Mouse (Mus musculus) intestine, postnatal 0 days (tissue): ENCODE measurements around the gene Wfdc8. TPM values are rescaled to one million over a fixed set of nuclear protein-coding genes. Genes with fewer than 3 reads are reported as not detected.
A peak's percentile ranks its signal among the peaks of the same experiment; 100 is the strongest.
"Not testable (repeated sequence)": the region's sequence is repeated elsewhere in the genome, so short reads cannot be mapped to it uniquely, and the experiment has no call there.

ENCODE experiments used
- ATAC-seq: fragments of 200-750 bp; cut with Nextera tagmentation; 2 replicates; pipeline ENCODE4 v1.8.0; 2017; ENCODE audit warnings: mild to moderate bottlenecking, moderate TSS enrichment, moderate library complexity
- H3K27ac ChIP-seq: fragments of 300-500 bp; sonication (generic); 2 replicates; pipeline ENCODE4 v1.5.1; 2014; ENCODE audit warnings: mild to moderate bottlenecking, low read depth, low read length, moderate library complexity
- H3K27me3 ChIP-seq: fragments of 300-500 bp; sonication (generic); replicated peaks from 2 replicates; pipeline ENCODE4 v1.6.1; 2014; ENCODE audit warnings: low read length, mixed read lengths; ENCODE audit not compliant: control insufficient read depth, insufficient read depth
- H3K36me3 ChIP-seq: fragments of 300-500 bp; sonication (generic); 2 replicates; pipeline ENCODE4 v1.6.1; 2014; ENCODE audit warnings: mild to moderate bottlenecking, moderate library complexity; ENCODE audit not compliant: control insufficient read depth, insufficient read depth
- H3K4me1 ChIP-seq: fragments of 300-500 bp; sonication (generic); replicated peaks from 2 replicates; pipeline ENCODE4 v1.6.1; 2014; ENCODE audit warnings: antibody characterized with exemption, low read length, mixed read lengths; ENCODE audit not compliant: control insufficient read depth, insufficient read depth
- H3K4me2 ChIP-seq: fragments of 300-500 bp; sonication (generic); replicated peaks from 2 replicates; pipeline ENCODE4 v1.6.1; 2014; ENCODE audit warnings: low read depth, mild to moderate bottlenecking, moderate library complexity
- H3K4me3 ChIP-seq: fragments of 300-500 bp; sonication (generic); 2 replicates; pipeline ENCODE4 v1.5.1; 2014; ENCODE audit warnings: low read depth, low read length
- H3K9ac ChIP-seq: fragments of 300-500 bp; sonication (generic); 2 replicates; pipeline ENCODE4 v1.6.1; 2014; ENCODE audit warnings: mild to moderate bottlenecking, low read depth, low read length
- H3K9me3 ChIP-seq: fragments of 300-500 bp; sonication (generic); 2 replicates; pipeline ENCODE4 v1.6.1; 2016; ENCODE audit warnings: mixed run types; ENCODE audit not compliant: control insufficient read depth
- CTCF ChIP-seq: sonication (generic); IDR thresholded peaks from 2 replicates; pipeline ENCODE4 v1.5.1; 2016; ENCODE audit warnings: low read depth, mild to moderate bottlenecking, control low read depth, antibody characterized with exemption, moderate library complexity
- WGBS: fragments of 180-500 bp; shearing (Covaris S2); extraction: QIAGEN DNeasy Blood & Tissue Kit; methylation state at CpG from one replicate; pipeline ENCODE4 v1.1.7; 2014; 5-methylcytosine and 5-hydroxymethylcytosine counted together
- polyA plus RNA-seq: library from polyadenylated mRNA; unstranded; fragments of >200 nt; fragmentation: Nextera tagmentation; extraction: Ambion mirVana; gene quantifications from 2 replicates; pipeline ENCODE4 v1.2.1, GENCODE M21; 2015

Gene Wfdc8
- polyA plus RNA-seq, 1 experiment from 2014 or later, result not detected

- Histone ChIP-seq H3K9ac (no peak overlapping the region), H3K4me3 (no peak overlapping the region), H3K27ac (no peak overlapping the region), H3K4me1 (no peaks in the 10 kb centered on the region), H3K9me3 (no peaks in the 10 kb centered on the region), H3K27me3 (no peaks in the 10 kb centered on the region), H3K4me2 (no peak overlapping the region), H3K36me3 (no peaks in the 10 kb centered on the region)
- peak; percentile 34; the same call in 1 of the 2 replicates for TF ChIP-seq CTCF
- ATAC-seq, result no peak
- 65% methylated on average over 3 of the region's 3 CpGs for WGBS
Measured at GRCm38 (mm10) chr2:164600179-164600578, 13.2 kb downstream of the Wfdc8 start.

GRCm38 (mm10) chr2:164593494-164593893, 19.9 kb downstream of the Wfdc8 start, which contains the start of gene Eppin:
Gene Eppin, minus strand, starts transcription at chr2:164593594.
- no peak within 1 kb of the TSS for H3K9ac ChIP-seq
- no peaks in the 10 kb centered on the region for H3K9me3 ChIP-seq
- no peaks in the 10 kb centered on the region for H3K4me1 ChIP-seq
- H3K36me3 ChIP-seq, result no peaks in the 10 kb centered on the region
- ATAC-seq, result no peak
- no peak within 1 kb of the TSS for H3K27ac ChIP-seq
- no peaks in the 10 kb centered on the region for H3K27me3 ChIP-seq
- TF ChIP-seq CTCF, result no peak
- WGBS, result 80% methylated on average over 4 of the region's 4 CpGs
- H3K4me3 ChIP-seq, result no peak within 1 kb of the TSS
- no peak within 1 kb of the TSS for H3K4me2 ChIP-seq

- Histone ChIP-seq H3K4me1 (no peaks in the 10 kb centered on the region), H3K36me3 (no peaks in the 10 kb centered on the region), H3K27me3 (no peaks in the 10 kb centered on the region), H3K9ac (no peak overlapping the region), H3K27ac (no peak overlapping the region), H3K4me2 (no peak overlapping the region), H3K9me3 (no peaks in the 10 kb centered on the region), H3K4me3 (no peak overlapping the region)
- 5% methylated on average over 4 of the region's 4 CpGs for WGBS
- no peak for ATAC-seq
- TF ChIP-seq CTCF, result peak; percentile 86
Measured at GRCm38 (mm10) chr2:164592014-164592413, 21.4 kb downstream of the Wfdc8 start.

GRCm38 (mm10) chr2:164585025-164585725, 28.3 kb downstream of the Wfdc8 start, which contains the start of gene Wfdc6a:
Gene Wfdc6a, minus strand, starts transcription at chr2:164585447.
- H3K27me3 ChIP-seq, H3K4me1 ChIP-seq, H3K36me3 ChIP-seq, H3K4me3 ChIP-seq, H3K9ac ChIP-seq, H3K27ac ChIP-seq, H3K4me2 ChIP-seq, ATAC-seq, H3K9me3 ChIP-seq: not testable (repeated sequence)
- 51% methylated on average over 13 of the region's 13 CpGs for WGBS

- not testable (repeated sequence) for H3K9me3 ChIP-seq, H3K4me3 ChIP-seq, H3K4me2 ChIP-seq, H3K4me1 ChIP-seq, H3K9ac ChIP-seq, ATAC-seq, H3K36me3 ChIP-seq, H3K27me3 ChIP-seq, H3K27ac ChIP-seq
- WGBS, result 81% methylated on average over 6 of the region's 6 CpGs
Measured at GRCm38 (mm10) chr2:164573359-164573758, 40.1 kb downstream of the Wfdc8 start, which contains the start of gene Spint3. Gene Spint3, minus strand, starts transcription at chr2:164573459.

GRCm38 (mm10) chr2:164567460-164567859, 46.0 kb downstream of the Wfdc8 start:
- H3K4me1 ChIP-seq, result no peaks in the 10 kb centered on the region
- no peaks in the 10 kb centered on the region for H3K36me3 ChIP-seq
- 78% methylated on average over 5 of the region's 5 CpGs for WGBS
- no peaks in the 10 kb centered on the region for H3K27me3 ChIP-seq
- H3K4me2 ChIP-seq, result no peak overlapping the region
- no peak for ATAC-seq
- TF ChIP-seq CTCF, result no peak
- no peak overlapping the region for H3K4me3 ChIP-seq
- H3K9me3 ChIP-seq, result no peaks in the 10 kb centered on the region
- no peak overlapping the region for H3K27ac ChIP-seq
- H3K9ac ChIP-seq, result no peak overlapping the region

- Histone ChIP-seq H3K27me3 (no peaks in the 10 kb centered on the region), H3K9ac (no peak overlapping the region), H3K4me2 (no peak overlapping the region), H3K36me3 (no peaks in the 10 kb centered on the region), H3K9me3 (no peaks in the 10 kb centered on the region), H3K4me3 (no peak overlapping the region), H3K27ac (no peak overlapping the region), H3K4me1 (no peaks in the 10 kb centered on the region)
- ATAC-seq, result no peak
- TF ChIP-seq CTCF, result peak; percentile 46
- WGBS, result 89% methylated on average over 2 of the region's 2 CpGs
Measured at GRCm38 (mm10) chr2:164566997-164567396, 46.4 kb downstream of the Wfdc8 start.
